Mouse (Mus musculus) liver, adult 2 months (tissue): Measurements from ENCODE around the gene Sycn. TPM values are rescaled to one million over a fixed set of nuclear protein-coding genes. Genes with fewer than 3 reads are reported as not detected.

Experiments
- DNase-seq: peaks from one replicate; pipeline ENCODE4 v3.0.0-alpha.2; 2011; ENCODE audit warnings: low read depth, low spot score; ENCODE audit errors: extremely low read depth
- H3K27ac ChIP-seq: fragments of 200-500 bp; replicated peaks from 2 replicates; pipeline ENCODE4 v1.5.1; 2012; ENCODE audit warnings: low read depth, mild to moderate bottlenecking, control low read depth, inconsistent platforms, low read length; ENCODE audit not compliant: insufficient read depth
- H3K27me3 ChIP-seq: fragments of 200-500 bp; 2 replicates; pipeline ENCODE4 v1.6.1; 2012; ENCODE audit warnings: mild to moderate bottlenecking, moderate library complexity, low read length, inconsistent platforms; ENCODE audit not compliant: control insufficient read depth, insufficient read depth
- H3K36me3 ChIP-seq: fragments of 200-500 bp; 2 replicates; pipeline ENCODE4 v1.6.1; 2012; ENCODE audit warnings: low read length, inconsistent platforms; ENCODE audit not compliant: control insufficient read depth, insufficient read depth
- H3K4me1 ChIP-seq: fragments of 200-500 bp; 2 replicates; pipeline ENCODE4 v1.6.1; 2011; ENCODE audit warnings: low read length; ENCODE audit not compliant: control insufficient read depth, insufficient read depth
- H3K4me3 ChIP-seq: fragments of 200-500 bp; 2 replicates; pipeline ENCODE4 v1.5.1; 2011; ENCODE audit warnings: low read depth, mild to moderate bottlenecking, control low read depth, low read length, moderate library complexity; ENCODE audit not compliant: insufficient read depth
- H3K79me2 ChIP-seq: fragments of 200-500 bp; 2 replicates; pipeline ENCODE4 v1.6.1; 2012; ENCODE audit warnings: inconsistent platforms, mild to moderate bottlenecking, low read length, moderate library complexity; ENCODE audit not compliant: control insufficient read depth, insufficient read depth
- H3K9ac ChIP-seq: fragments of 200-500 bp; 2 replicates; pipeline ENCODE4 v1.6.1; 2012; ENCODE audit warnings: low read depth, mild to moderate bottlenecking, control low read depth, inconsistent platforms, low read length
- CTCF ChIP-seq: fragments of 200-500 bp; IDR thresholded peaks from 2 replicates; pipeline ENCODE4 v1.5.1; 2011; ENCODE audit warnings: low read depth, low read length, control low read depth
- POLR2A ChIP-seq: fragments of 200-500 bp; IDR thresholded peaks from 2 replicates; pipeline ENCODE4 v1.6.1; 2011; ENCODE audit warnings: low read length, control low read depth; ENCODE audit not compliant: insufficient read depth; ENCODE audit errors: extremely low read depth
- WGBS: fragments of 180-500 bp; shearing (Covaris S2); methylation state at CpG from one replicate; pipeline ENCODE4 v1.1.7; 2018; 5-methylcytosine and 5-hydroxymethylcytosine counted together
- polyA plus RNA-seq: library from polyadenylated mRNA; depleted of rRNA; stranded (reverse); fragments of >200 nt; gene quantifications from 2 replicates; pipeline ENCODE4 v1.2.3, GENCODE M21; 2012
- total RNA-seq: library from RNA; depleted of rRNA; stranded (reverse); fragments of >200 nt; gene quantifications from 2 replicates; pipeline ENCODE4 v1.2.3, GENCODE M21; 2014

Sycn gene
- total and polyA plus RNA-seq, 2 experiments, result 1.4 to 16.4 TPM

DNA sequence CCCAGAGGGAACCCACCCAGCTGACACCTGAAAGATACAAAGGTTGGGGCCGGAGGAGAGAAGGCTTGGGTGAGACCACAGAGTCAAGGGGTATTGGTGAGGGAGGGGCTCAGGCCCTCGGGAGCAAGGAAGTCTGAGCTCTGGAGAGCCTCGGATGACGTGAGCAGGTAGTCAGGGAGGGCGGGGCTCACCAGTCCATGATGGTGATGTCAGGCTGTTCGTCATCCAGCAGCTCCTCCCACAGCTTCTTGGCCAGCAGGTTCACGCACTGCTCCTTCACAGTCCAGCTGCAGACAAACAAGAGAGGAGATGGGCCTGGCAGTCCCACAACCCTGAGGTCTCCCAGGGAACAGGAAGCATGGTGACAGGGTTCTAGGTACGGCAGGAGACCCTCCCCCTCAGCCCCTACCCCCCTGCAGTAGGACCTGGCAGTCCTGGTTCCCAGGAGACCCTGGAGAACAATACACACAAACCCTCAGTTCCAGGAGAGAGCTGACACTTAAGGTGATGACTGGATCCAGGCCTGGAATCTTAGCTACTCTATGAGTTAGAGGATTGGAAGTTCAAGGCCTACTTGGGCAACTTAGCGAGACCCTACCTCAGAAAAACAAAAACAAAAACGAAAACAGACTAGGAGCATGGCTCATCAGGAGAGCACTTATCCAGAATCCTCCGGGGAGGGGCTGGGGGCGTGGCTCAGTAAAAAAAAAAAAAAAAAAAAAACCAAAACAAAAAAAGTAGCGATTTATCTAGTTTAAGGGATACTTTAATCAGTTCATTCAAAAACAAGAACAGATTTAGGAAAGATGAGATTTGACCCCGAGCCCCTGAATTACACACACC lies 4.6 kb downstream of the Sycn start:
- TF ChIP-seq POLR2A (no peak), CTCF (no peak)
- H3K4me1 ChIP-seq, result peaks cover 2% of the 10 kb centered on the region; the same call in 1 of the 2 replicates
- no peak overlapping the region for H3K9ac ChIP-seq
- 42% methylated on average over 14 of the region's 14 CpGs for WGBS
- H3K27ac ChIP-seq, result no peak overlapping the region
- H3K27me3 ChIP-seq, result no peaks in the 10 kb centered on the region; the same call in 1 of the 2 replicates
- H3K79me2 ChIP-seq, result no peaks in the 10 kb centered on the region
- peak; percentile 61 for DNase-seq
- H3K36me3 ChIP-seq, result no peaks in the 10 kb centered on the region
- no peak overlapping the region for H3K4me3 ChIP-seq

DNA sequence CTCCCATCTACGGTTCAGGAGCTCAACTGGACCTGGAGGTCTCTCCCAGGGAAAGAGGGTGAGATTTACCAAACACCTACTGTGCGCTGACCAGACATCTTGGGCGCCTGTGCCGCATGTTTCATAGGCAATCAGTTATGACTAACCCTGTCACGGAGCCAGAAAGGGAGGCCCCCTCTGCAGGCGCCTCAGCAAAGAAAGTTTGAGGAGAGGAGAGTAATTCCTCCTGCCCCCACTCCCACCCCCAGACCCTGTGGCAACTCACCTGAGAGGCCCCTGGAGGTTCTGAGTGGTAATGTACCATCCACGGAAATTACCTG lies 5.2 kb downstream of the Sycn start:
- TF ChIP-seq CTCF, result no peak
- TF ChIP-seq POLR2A, result no peak
- DNase-seq, result no peak
- Histone ChIP-seq H3K27me3 (no peaks in the 10 kb centered on the region; the same call in 1 of the 2 replicates), H3K27ac (no peak overlapping the region), H3K9ac (no peak overlapping the region), H3K79me2 (no peaks in the 10 kb centered on the region), H3K4me3 (no peak overlapping the region), H3K4me1 (peaks cover 2% of the 10 kb centered on the region; the same call in 1 of the 2 replicates), H3K36me3 (no peaks in the 10 kb centered on the region)
- WGBS, result 69% methylated on average over 7 of the region's 7 CpGs

DNA sequence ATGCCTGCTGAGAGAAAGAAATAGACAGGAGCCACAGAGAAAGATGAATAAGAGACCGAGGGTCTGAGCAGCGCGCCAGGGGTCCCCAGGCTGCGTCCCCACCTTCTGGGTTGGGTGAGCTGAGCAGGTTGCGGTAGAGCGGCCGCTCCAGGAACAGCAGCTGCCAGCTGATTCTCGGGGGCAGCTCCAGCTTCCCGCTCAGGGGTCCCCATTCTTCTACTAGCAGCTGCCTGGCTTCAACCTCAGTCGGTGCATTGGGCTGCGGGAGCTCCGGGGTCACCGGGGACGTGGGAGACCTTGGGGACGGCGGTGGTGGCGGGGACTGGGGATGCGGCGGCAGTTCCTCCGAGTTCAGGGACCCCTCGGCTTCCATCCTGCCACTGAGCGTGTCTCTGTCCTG lies 6.0 kb downstream of the Sycn start:
- DNase-seq, result no peak
- Histone ChIP-seq H3K9ac (no peak overlapping the region), H3K4me1 (peaks cover 2% of the 10 kb centered on the region; the same call in 1 of the 2 replicates), H3K27ac (no peak overlapping the region), H3K4me3 (no peak overlapping the region), H3K27me3 (no peaks in the 10 kb centered on the region; the same call in 1 of the 2 replicates), H3K36me3 (no peaks in the 10 kb centered on the region), H3K79me2 (no peaks in the 10 kb centered on the region)
- TF ChIP-seq POLR2A (no peak), CTCF (no peak)
- 7% methylated on average over 22 of the region's 22 CpGs for WGBS

DNA sequence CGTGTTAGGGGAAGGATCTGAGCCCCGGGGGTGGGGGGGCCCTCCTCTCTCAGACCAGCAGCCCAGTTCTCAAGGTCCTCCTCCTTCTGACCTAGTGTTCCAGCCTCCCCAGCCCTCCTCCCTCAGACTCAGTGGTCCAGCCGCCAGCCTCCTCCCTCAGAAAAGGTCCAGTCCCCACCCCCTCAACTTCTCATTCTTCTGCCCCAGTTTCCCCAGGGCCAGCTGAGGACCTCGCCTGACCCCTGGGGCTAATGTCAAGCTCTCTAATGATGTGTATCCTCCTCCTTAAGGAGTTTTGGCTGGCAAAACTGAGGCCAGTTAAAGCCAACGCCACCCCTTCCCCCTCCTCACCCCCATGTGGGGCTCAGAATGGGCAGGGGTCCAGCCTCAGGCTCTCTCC lies 6.5 kb downstream of the Sycn start, which contains the start of gene Nccrp1:
TSS of gene Nccrp1 (minus strand) at position 101 of the 400 bp plus-strand sequence.
- no peak within 1 kb of the TSS for H3K9ac ChIP-seq
- H3K36me3 ChIP-seq, result no peaks in the 10 kb centered on the region
- H3K27me3 ChIP-seq, result no peaks in the 10 kb centered on the region; the same call in 1 of the 2 replicates
- H3K4me3 ChIP-seq, result no peak within 1 kb of the TSS
- DNase-seq, result no peak
- H3K4me1 ChIP-seq, result peaks cover 2% of the 10 kb centered on the region; the same call in 1 of the 2 replicates
- TF ChIP-seq CTCF (no peak), POLR2A (no peak)
- H3K27ac ChIP-seq, result no peak within 1 kb of the TSS
- 29% methylated on average over 5 of the region's 5 CpGs for WGBS
- H3K79me2 ChIP-seq, result no peaks in the 10 kb centered on the region

DNA sequence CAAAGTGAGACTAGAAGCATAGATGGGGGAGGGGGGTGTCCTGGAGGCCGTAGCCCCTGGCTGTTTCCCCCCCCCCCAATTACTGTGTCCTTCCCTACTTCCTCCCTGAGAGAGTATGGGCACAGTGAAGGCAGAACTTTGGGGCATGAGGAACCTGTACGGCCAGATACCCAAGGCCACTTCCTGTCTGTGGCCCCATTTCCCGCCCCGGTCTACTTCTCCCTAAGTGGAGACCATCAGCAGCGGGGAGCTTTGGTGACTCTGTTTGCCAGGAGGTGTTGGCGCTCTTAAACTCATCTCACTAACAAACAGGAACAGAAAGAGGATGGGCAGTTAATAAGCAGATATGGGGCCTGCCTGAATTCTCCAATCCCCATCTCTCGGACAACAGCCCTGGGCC lies 6.9 kb downstream of the Sycn start:
- TF ChIP-seq POLR2A (no peak), CTCF (no peak)
- WGBS, result 62% methylated on average over 7 of the region's 7 CpGs
- Histone ChIP-seq H3K4me3 (no peak overlapping the region), H3K27me3 (no peaks in the 10 kb centered on the region; the same call in 1 of the 2 replicates), H3K79me2 (no peaks in the 10 kb centered on the region), H3K9ac (no peak overlapping the region), H3K36me3 (no peaks in the 10 kb centered on the region), H3K4me1 (peaks cover 2% of the 10 kb centered on the region; the same call in 1 of the 2 replicates), H3K27ac (no peak overlapping the region)
- no peak for DNase-seq

DNA sequence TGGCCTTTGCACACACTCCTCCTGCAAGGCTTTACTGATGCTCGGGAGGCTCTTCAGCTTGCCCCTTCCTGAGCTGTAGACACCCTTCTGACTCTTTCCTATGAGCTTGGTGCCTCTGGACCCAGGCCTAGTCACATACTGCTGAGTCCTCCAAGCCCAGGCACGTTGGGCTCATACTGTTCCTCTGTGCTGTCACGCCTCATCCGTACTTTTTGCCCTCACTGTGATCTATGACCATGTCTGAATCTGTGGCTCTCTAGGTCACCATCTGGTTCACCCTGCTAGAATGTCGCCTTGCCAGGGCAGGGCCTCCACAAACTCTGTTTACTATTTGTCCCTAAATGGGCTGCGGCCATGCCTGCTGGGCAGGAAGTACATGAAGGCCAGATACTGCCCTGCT lies 12.4 kb downstream of the Sycn start:
- WGBS, result 89% methylated on average over 6 of the region's 6 CpGs
- no peak for TF ChIP-seq CTCF
- no peak for TF ChIP-seq POLR2A
- H3K36me3 ChIP-seq, result no peaks in the 10 kb centered on the region

More for the DNA sequence above, 12.4 kb downstream of the Sycn start:
- no peak overlapping the region for H3K4me3 ChIP-seq
- no peak for DNase-seq
- no peaks in the 10 kb centered on the region for H3K79me2 ChIP-seq
- no peak overlapping the region for H3K9ac ChIP-seq
- no peaks in the 10 kb centered on the region for H3K27me3 ChIP-seq
- no peak overlapping the region for H3K27ac ChIP-seq
- no peaks in the 10 kb centered on the region for H3K4me1 ChIP-seq
